Mouse (Mus musculus) G1E (cell line): ENCODE measurements around the gene Plxna4. TPM values are rescaled to one million over a fixed set of nuclear protein-coding genes. Genes with fewer than 3 reads are reported as not detected.

Experiments used
- ATAC-seq: 2 replicates; pipeline ENCODE4 v1.8.0; 2016; ENCODE audit warnings: mild to moderate bottlenecking; ENCODE audit not compliant: insufficient number of reproducible peaks, poor library complexity, low FRiP score, severe bottlenecking; ENCODE audit errors: extremely low read depth
- DNase-seq: peaks from one replicate; pipeline ENCODE4 v3.0.0; 2012; ENCODE audit warnings: low spot score
- H3K27me3 ChIP-seq: 2 replicates; pipeline ENCODE4 v1.6.1; 2012; ENCODE audit warnings: mild to moderate bottlenecking, low read length, inconsistent platforms; ENCODE audit not compliant: insufficient read depth
- H3K36me3 ChIP-seq: replicated peaks from 2 replicates; pipeline ENCODE3; 2012; ENCODE audit warnings: mild to moderate bottlenecking, inconsistent platforms
- H3K4me1 ChIP-seq: 2 replicates; pipeline ENCODE4 v1.6.1; 2012; ENCODE audit warnings: low read depth, low read length, inconsistent platforms, mixed read lengths; ENCODE audit not compliant: insufficient read depth
- H3K4me3 ChIP-seq: 2 replicates; pipeline ENCODE4 v1.5.1; 2012; ENCODE audit warnings: low read depth, mild to moderate bottlenecking, inconsistent platforms, low read length, moderate library complexity, mixed read lengths
- H3K9me3 ChIP-seq: replicated peaks from 2 replicates; pipeline ENCODE4 v1.6.1; 2012; ENCODE audit warnings: inconsistent platforms
- CTCF ChIP-seq: IDR thresholded peaks from 2 replicates; pipeline ENCODE4 v1.5.1; 2012; ENCODE audit warnings: low read depth, low read length, inconsistent platforms, mixed read lengths
- GATA1 ChIP-seq: IDR thresholded peaks from 2 replicates; pipeline ENCODE4 v1.6.1; 2012; ENCODE audit warnings: borderline replicate concordance, low read length, inconsistent platforms, mixed read lengths
- GATA2 ChIP-seq: IDR thresholded peaks from 2 replicates; pipeline ENCODE4 v1.6.1; 2012; ENCODE audit warnings: low read depth, low read length, inconsistent platforms, borderline replicate concordance
- POLR2AphosphoS5 ChIP-seq: IDR thresholded peaks from 2 replicates; pipeline ENCODE4 v1.6.1; 2012; ENCODE audit warnings: low read depth, low read length, inconsistent platforms; ENCODE audit not compliant: insufficient replicate concordance
- TAL1 ChIP-seq: conservative IDR thresholded peaks from 2 replicates; pipeline ENCODE4 v1.6.1; 2012; ENCODE audit warnings: low read depth, low read length, inconsistent platforms, mixed read lengths
- polyA plus RNA-seq: library from polyadenylated mRNA; stranded (reverse); fragments of >175 nt; gene quantifications from 2 replicates; pipeline ENCODE4 v1.2.3, GENCODE M21; 2012
- total RNA-seq, 2 experiments: library from RNA; stranded (forward) in 1 of 2; stranded (reverse) in 1 of 2; fragments of 200-1000 nt in 1 of 2; fragments of >200 nt in 1 of 2; fragmentation: Nextera tagmentation in 1 of 2; gene quantifications; 2 replicates each; pipeline ENCODE4 v1.2.3; 2014 to 2017

Gene Plxna4
- total and polyA plus RNA-seq, 3 experiments = 0.11 TPM; not detected in 2

- Histone ChIP-seq H3K9me3 (no peaks in the 10 kb centered on the region), H3K4me3 (no peak overlapping the region), H3K4me1 (no peaks in the 10 kb centered on the region), H3K27me3 (peaks cover 8% of the 10 kb centered on the region; the same call in 1 of the 2 replicates), H3K36me3 (no peaks in the 10 kb centered on the region)
- TF ChIP-seq GATA2 = no peak
- TF ChIP-seq CTCF = no peak
- TF ChIP-seq POLR2AphosphoS5 = no peak
- no peak for TF ChIP-seq GATA1
- no peak for TF ChIP-seq TAL1
- DNase-seq (no peak), ATAC-seq (no peak)
Observed at GRCm38 (mm10) chr6:32402560-32403235, 185.3 kb downstream of the Plxna4 start.

DNA sequence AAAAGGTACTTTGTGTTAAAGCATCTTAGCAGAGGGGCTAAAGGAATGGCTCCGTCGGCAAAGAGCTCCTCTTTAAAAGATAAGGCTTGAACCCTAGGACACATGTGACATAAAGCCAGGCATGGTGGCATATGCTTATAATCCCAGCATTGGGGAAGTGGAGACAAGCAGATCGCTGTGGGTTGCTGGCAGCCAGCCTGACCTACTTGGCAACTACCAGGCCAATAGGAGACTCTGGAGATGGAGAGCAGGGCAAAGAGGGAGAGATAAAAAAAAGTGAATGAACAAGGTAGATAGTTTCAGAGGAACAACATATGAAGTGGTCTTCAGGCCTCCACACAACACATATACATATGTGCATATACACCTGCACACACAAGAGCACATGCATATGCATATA lies 189.7 kb downstream of the Plxna4 start:
- H3K9me3 ChIP-seq = no peaks in the 10 kb centered on the region
- H3K4me1 ChIP-seq = no peaks in the 10 kb centered on the region
- ATAC-seq (no peak), DNase-seq (no peak)
- peaks cover 14% of the 10 kb centered on the region for H3K27me3 ChIP-seq
- TF ChIP-seq GATA1 = no peak
- TF ChIP-seq TAL1 = no peak
- no peak for TF ChIP-seq GATA2
- TF ChIP-seq POLR2AphosphoS5 = no peak
- TF ChIP-seq CTCF = no peak
- no peak overlapping the region for H3K4me3 ChIP-seq
- no peaks in the 10 kb centered on the region for H3K36me3 ChIP-seq

DNA sequence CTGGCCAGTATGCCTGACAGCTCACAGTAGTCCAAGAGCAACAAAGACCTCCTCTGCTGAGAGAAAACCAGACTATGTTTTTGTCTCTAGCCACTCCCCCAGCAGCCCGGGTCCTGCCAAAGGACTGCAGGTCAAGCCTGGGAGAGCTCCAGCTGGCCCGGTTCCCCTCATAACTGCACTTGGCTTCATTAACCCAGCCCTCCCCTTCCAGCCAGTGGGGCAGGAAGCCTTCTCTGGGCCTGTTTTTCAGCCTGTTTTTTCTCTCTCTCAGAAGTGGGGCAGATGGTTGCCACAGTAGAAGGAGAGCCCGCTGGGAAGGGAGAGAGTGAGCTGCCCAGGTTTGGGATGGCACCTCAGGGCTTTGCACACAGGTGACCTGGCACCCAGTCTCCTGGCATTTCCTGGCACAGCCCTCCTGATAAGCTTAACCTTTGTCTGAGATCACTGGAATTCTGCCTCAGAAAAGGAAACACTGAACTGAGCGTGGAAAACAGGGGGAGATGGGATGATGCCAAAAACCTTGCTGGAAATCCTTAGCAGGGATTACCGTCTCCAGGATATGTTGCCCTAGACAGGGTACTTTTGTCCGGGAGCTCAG lies 190.8 kb downstream of the Plxna4 start:
- Histone ChIP-seq H3K9me3 (no peaks in the 10 kb centered on the region), H3K4me1 (no peaks in the 10 kb centered on the region)
- no peak for DNase-seq

GRCm38 (mm10) chr6:32395415-32395814 lies 192.6 kb downstream of the Plxna4 start:
- no peak for ATAC-seq
- TF ChIP-seq CTCF = no peak
- no peaks in the 10 kb centered on the region for H3K4me1 ChIP-seq

More for the DNA sequence above, 190.8 kb downstream of the Plxna4 start:
- Histone ChIP-seq H3K4me3 (no peak overlapping the region), H3K27me3 (peaks cover 14% of the 10 kb centered on the region), H3K36me3 (no peaks in the 10 kb centered on the region)
- no peak for TF ChIP-seq POLR2AphosphoS5
- TF ChIP-seq CTCF = no peak
- TF ChIP-seq GATA2 = no peak
- no peak for TF ChIP-seq GATA1
- no peak for TF ChIP-seq TAL1
- no peak for ATAC-seq

DNA sequence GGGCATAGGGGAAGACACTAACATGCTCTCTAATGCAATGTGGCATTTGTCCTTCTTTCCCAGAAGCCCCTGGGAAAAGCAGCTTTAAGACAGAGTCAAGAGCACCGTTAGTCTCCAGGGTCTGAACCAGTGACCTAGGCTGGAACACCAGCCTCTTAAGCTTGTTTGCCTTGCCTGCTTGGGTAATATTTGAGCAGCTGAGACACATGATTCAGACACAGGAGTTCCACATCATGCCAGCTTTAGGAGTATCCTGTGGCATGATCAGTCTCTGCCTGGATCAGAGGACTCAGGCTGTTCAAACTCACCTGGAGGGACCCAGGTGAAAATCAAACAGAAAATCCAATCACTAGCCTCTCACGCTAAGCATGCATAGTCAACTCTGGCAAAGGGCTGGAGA lies 195.7 kb downstream of the Plxna4 start:
- Histone ChIP-seq H3K27me3 (peaks cover 12% of the 10 kb centered on the region), H3K9me3 (no peaks in the 10 kb centered on the region), H3K4me1 (no peaks in the 10 kb centered on the region), H3K4me3 (no peak overlapping the region), H3K36me3 (no peaks in the 10 kb centered on the region)
- no peak for ATAC-seq
- DNase-seq = no peak
- no peak for TF ChIP-seq GATA2
- no peak for TF ChIP-seq POLR2AphosphoS5
- no peak for TF ChIP-seq CTCF
- TF ChIP-seq GATA1 = no peak
- TF ChIP-seq TAL1 = no peak

More at GRCm38 (mm10) chr6:32395415-32395814, 192.6 kb downstream of the Plxna4 start:
- Histone ChIP-seq H3K4me3 (no peak overlapping the region), H3K36me3 (no peaks in the 10 kb centered on the region), H3K27me3 (peaks cover 14% of the 10 kb centered on the region), H3K9me3 (no peaks in the 10 kb centered on the region)
- DNase-seq = no peak

- no peaks in the 10 kb centered on the region for H3K36me3 ChIP-seq
- TF ChIP-seq POLR2AphosphoS5 = no peak
- TF ChIP-seq CTCF = no peak
- no peak for TF ChIP-seq GATA1
- TF ChIP-seq GATA2 = no peak
- TF ChIP-seq TAL1 = no peak
- DNase-seq (no peak), ATAC-seq (no peak)
- H3K4me1 ChIP-seq = no peaks in the 10 kb centered on the region
- H3K4me3 ChIP-seq = no peak overlapping the region
- peaks cover 3% of the 10 kb centered on the region; the same call in 1 of the 2 replicates for H3K27me3 ChIP-seq
- H3K9me3 ChIP-seq = no peaks in the 10 kb centered on the region
Observed at GRCm38 (mm10) chr6:32388276-32388675, 199.7 kb downstream of the Plxna4 start.

- no peak for TF ChIP-seq CTCF
- TF ChIP-seq TAL1 = no peak
- no peak for TF ChIP-seq GATA1
- TF ChIP-seq POLR2AphosphoS5 = no peak
- peaks cover 3% of the 10 kb centered on the region; the same call in 1 of the 2 replicates for H3K27me3 ChIP-seq
- ATAC-seq = no peak
- no peak for DNase-seq
- H3K36me3 ChIP-seq = no peaks in the 10 kb centered on the region
- no peaks in the 10 kb centered on the region for H3K4me1 ChIP-seq
- no peak overlapping the region for H3K4me3 ChIP-seq
- no peaks in the 10 kb centered on the region for H3K9me3 ChIP-seq
Observed at GRCm38 (mm10) chr6:32386915-32387314, 201.1 kb downstream of the Plxna4 start.
